Mouse (Mus musculus): Measurements from ENCODE around the gene Nmbr. TPM values are rescaled to one million over a fixed set of nuclear protein-coding genes. Genes with fewer than 3 reads are reported as not detected.

The Nmbr gene
- polyA plus RNA-seq, 1 experiment from 2014 or later, result 1.6 TPM

GRCm38 (mm10) chr10:14759665-14760558, 54.5 kb downstream of the Nmbr start:
- peak overlapping the region; percentile 44 for H3K4me3 ChIP-seq
- H3K9ac ChIP-seq, result peak overlapping the region; percentile 13; the same call in 1 of the 2 replicates
- H3K4me2 ChIP-seq, result peak overlapping the region; percentile 84
- H3K27me3 ChIP-seq (replicated peaks), result no peaks in the 10 kb centered on the region
- peak; percentile 77 for ATAC-seq (replicated peaks)
- no peak overlapping the region for H3K27ac ChIP-seq
- no peaks in the 10 kb centered on the region for H3K9me3 ChIP-seq
- 1% methylated on average over 35 of the region's 35 CpGs for WGBS
- H3K4me1 ChIP-seq, result peaks cover 10% of the 10 kb centered on the region
- no peaks in the 10 kb centered on the region for H3K36me3 ChIP-seq (replicated peaks)

DNA sequence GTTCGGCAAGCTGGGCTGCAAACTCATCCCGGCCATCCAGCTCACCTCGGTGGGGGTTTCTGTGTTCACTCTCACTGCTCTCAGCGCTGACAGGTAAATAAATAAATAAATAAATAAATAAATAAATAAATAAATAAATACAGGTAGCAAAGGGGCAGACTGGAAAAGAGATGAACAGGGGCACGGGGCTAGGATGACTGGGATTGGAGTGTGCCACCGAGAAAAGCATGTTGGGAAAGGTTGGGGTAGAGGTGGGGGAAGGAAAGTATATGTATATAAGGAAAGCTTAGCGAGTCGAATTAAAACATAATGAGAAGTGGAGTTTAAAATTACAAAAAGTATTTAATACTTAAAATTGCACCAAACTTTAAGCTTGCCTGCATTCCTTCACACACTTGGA, 55.2 kb downstream of the Nmbr start:
- no peak overlapping the region for H3K27ac ChIP-seq
- 20% methylated on average over 8 of the region's 8 CpGs for WGBS
- ATAC-seq (replicated peaks), result peak; percentile 66; the same call in 1 of the 2 replicates
- no peaks in the 10 kb centered on the region for H3K27me3 ChIP-seq (replicated peaks)
- H3K9me3 ChIP-seq, result no peaks in the 10 kb centered on the region
- H3K9ac ChIP-seq, result peak overlapping the region; percentile 13; the same call in 1 of the 2 replicates
- no peaks in the 10 kb centered on the region for H3K36me3 ChIP-seq (replicated peaks)
- H3K4me3 ChIP-seq, result peak overlapping the region; percentile 44
- H3K4me1 ChIP-seq, result peaks cover 10% of the 10 kb centered on the region
- peak overlapping the region; percentile 84 for H3K4me2 ChIP-seq

DNA sequence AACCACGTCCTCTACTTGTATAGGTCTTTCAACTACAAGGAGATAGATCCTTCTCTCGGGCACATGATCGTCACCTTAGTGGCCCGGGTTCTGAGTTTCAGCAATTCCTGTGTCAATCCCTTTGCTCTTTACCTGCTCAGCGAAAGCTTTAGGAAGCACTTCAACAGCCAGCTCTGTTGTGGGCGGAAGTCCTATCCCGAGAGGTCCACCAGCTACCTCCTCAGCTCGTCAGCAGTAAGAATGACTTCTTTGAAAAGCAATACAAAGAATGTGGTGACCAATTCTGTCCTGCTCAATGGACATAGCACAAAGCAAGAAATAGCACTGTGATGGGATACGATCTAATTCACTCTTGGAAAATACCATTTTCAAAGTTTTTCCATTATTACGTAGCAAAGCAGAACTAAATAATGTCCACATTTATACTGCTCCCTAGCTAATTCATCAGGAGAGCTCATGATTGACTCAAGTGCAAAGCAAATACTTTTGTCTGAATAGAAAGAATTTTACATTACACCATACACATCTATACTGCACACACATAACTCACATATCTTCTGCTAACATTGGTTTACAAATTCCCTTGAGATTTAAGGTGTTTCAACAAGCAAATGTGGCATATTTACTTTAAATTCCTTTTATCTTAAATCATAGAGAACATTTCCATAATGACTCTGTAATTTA, 65.0 kb downstream of the Nmbr start:
- ATAC-seq (replicated peaks), result no peak
- no peaks in the 10 kb centered on the region for H3K9me3 ChIP-seq
- no peak overlapping the region for H3K27ac ChIP-seq
- H3K27me3 ChIP-seq (replicated peaks), result no peaks in the 10 kb centered on the region
- no peak overlapping the region for H3K4me2 ChIP-seq
- no peaks in the 10 kb centered on the region for H3K4me1 ChIP-seq
- H3K36me3 ChIP-seq (replicated peaks), result no peaks in the 10 kb centered on the region
- 89% methylated on average over 10 of the region's 10 CpGs for WGBS
- H3K4me3 ChIP-seq, result no peak overlapping the region
- H3K9ac ChIP-seq, result no peak overlapping the region

GRCm38 (mm10) chr10:14774499-14774898, 69.1 kb downstream of the Nmbr start:
- no peak overlapping the region for H3K4me3 ChIP-seq
- no peaks in the 10 kb centered on the region for H3K27me3 ChIP-seq (replicated peaks)
- H3K9ac ChIP-seq, result no peak overlapping the region
- no peak overlapping the region for H3K27ac ChIP-seq
- H3K4me1 ChIP-seq, result no peaks in the 10 kb centered on the region
- 44% methylated on average over 2 of the region's 2 CpGs for WGBS
- no peaks in the 10 kb centered on the region for H3K9me3 ChIP-seq
- H3K4me2 ChIP-seq, result no peak overlapping the region
- no peaks in the 10 kb centered on the region for H3K36me3 ChIP-seq (replicated peaks)
- ATAC-seq (replicated peaks), result no peak; the same call in 1 of the 2 replicates

- no peaks in the 10 kb centered on the region for H3K27me3 ChIP-seq (replicated peaks)
- H3K36me3 ChIP-seq (replicated peaks), result no peaks in the 10 kb centered on the region
- no peaks in the 10 kb centered on the region for H3K4me1 ChIP-seq
- 53% methylated on average over 2 of the region's 2 CpGs for WGBS
- no peak overlapping the region for H3K9ac ChIP-seq
- no peak overlapping the region for H3K27ac ChIP-seq
- no peak overlapping the region for H3K4me3 ChIP-seq
- no peak for ATAC-seq (replicated peaks)
- H3K9me3 ChIP-seq, result no peaks in the 10 kb centered on the region
- no peak overlapping the region for H3K4me2 ChIP-seq
Observed at GRCm38 (mm10) chr10:14789969-14790368, 84.6 kb downstream of the Nmbr start.

DNA sequence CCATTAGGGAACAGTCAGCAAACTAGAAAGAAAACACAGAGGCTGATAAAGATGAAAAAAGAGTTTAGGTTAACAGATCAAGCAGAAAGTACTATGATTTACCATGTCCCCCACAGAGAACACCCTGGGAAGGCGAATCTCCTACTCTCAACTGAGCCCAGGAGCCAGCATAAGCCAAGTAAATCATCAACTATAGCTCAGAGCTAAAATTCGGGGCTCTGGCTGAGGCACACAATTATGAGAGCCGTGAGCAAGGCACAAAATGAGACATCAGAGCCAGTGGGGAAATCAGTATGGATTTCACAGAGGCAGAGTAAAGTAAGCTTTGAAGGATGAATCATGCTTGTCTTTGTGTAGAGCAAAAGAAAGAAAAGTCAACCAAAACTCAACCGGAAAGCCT, 111.6 kb downstream of the Nmbr start:
- Histone ChIP-seq H3K27me3 (replicated peaks) (no peaks in the 10 kb centered on the region), H3K36me3 (replicated peaks) (no peaks in the 10 kb centered on the region), H3K9me3 (no peaks in the 10 kb centered on the region), H3K9ac (no peak overlapping the region), H3K4me2 (no peak overlapping the region), H3K4me3 (no peak overlapping the region), H3K4me1 (no peaks in the 10 kb centered on the region), H3K27ac (no peak overlapping the region)
- ATAC-seq (replicated peaks), result no peak
- WGBS, result 60% methylated on average over 4 of the region's 4 CpGs

Other genes with a start within 250 kb of the Nmbr start
- 0.82 and 1.6 TPM in 2 replicates for gene Adgrg6, start 159.9 kb upstream of the Nmbr start, polyA plus RNA-seq (2015; fragmentation: Nextera tagmentation; extraction: Ambion mirVana)
- gene Vta1, start within 50 bp of the Nmbr start, polyA plus RNA-seq (2015; fragmentation: Nextera tagmentation; extraction: Ambion mirVana), result 179 and 180 TPM in 2 replicates
- gene Gje1, start 12.6 kb downstream of the Nmbr start, polyA plus RNA-seq (2015; fragmentation: Nextera tagmentation; extraction: Ambion mirVana), result not detected in 2 replicates

Measured in midbrain, embryonic 15.5 days (tissue).